Mouse (Mus musculus) intestine, postnatal 0 days (tissue): ENCODE results near the gene Pigf. TPM values are rescaled to one million over a fixed set of nuclear protein-coding genes. Genes with fewer than 3 reads are reported as not detected.

Source experiments
- ATAC-seq: fragments of 200-750 bp; cut with Nextera tagmentation; 2 replicates; pipeline ENCODE4 v1.8.0; 2017; ENCODE audit warnings: mild to moderate bottlenecking, moderate TSS enrichment, moderate library complexity
- H3K27ac ChIP-seq: fragments of 300-500 bp; sonication (generic); 2 replicates; pipeline ENCODE4 v1.5.1; 2014; ENCODE audit warnings: mild to moderate bottlenecking, low read depth, low read length, moderate library complexity
- H3K27me3 ChIP-seq: fragments of 300-500 bp; sonication (generic); replicated peaks from 2 replicates; pipeline ENCODE4 v1.6.1; 2014; ENCODE audit warnings: low read length, mixed read lengths; ENCODE audit not compliant: control insufficient read depth, insufficient read depth
- H3K36me3 ChIP-seq: fragments of 300-500 bp; sonication (generic); 2 replicates; pipeline ENCODE4 v1.6.1; 2014; ENCODE audit warnings: mild to moderate bottlenecking, moderate library complexity; ENCODE audit not compliant: control insufficient read depth, insufficient read depth
- H3K4me1 ChIP-seq: fragments of 300-500 bp; sonication (generic); replicated peaks from 2 replicates; pipeline ENCODE4 v1.6.1; 2014; ENCODE audit warnings: antibody characterized with exemption, low read length, mixed read lengths; ENCODE audit not compliant: control insufficient read depth, insufficient read depth
- H3K4me2 ChIP-seq: fragments of 300-500 bp; sonication (generic); replicated peaks from 2 replicates; pipeline ENCODE4 v1.6.1; 2014; ENCODE audit warnings: low read depth, mild to moderate bottlenecking, moderate library complexity
- H3K4me3 ChIP-seq: fragments of 300-500 bp; sonication (generic); 2 replicates; pipeline ENCODE4 v1.5.1; 2014; ENCODE audit warnings: low read depth, low read length
- H3K9ac ChIP-seq: fragments of 300-500 bp; sonication (generic); 2 replicates; pipeline ENCODE4 v1.6.1; 2014; ENCODE audit warnings: mild to moderate bottlenecking, low read depth, low read length
- H3K9me3 ChIP-seq: fragments of 300-500 bp; sonication (generic); 2 replicates; pipeline ENCODE4 v1.6.1; 2016; ENCODE audit warnings: mixed run types; ENCODE audit not compliant: control insufficient read depth
- CTCF ChIP-seq: sonication (generic); IDR thresholded peaks from 2 replicates; pipeline ENCODE4 v1.5.1; 2016; ENCODE audit warnings: low read depth, mild to moderate bottlenecking, control low read depth, antibody characterized with exemption, moderate library complexity
- WGBS: fragments of 180-500 bp; shearing (Covaris S2); extraction: QIAGEN DNeasy Blood & Tissue Kit; methylation state at CpG from one replicate; pipeline ENCODE4 v1.1.7; 2014; 5-methylcytosine and 5-hydroxymethylcytosine counted together
- polyA plus RNA-seq: library from polyadenylated mRNA; unstranded; fragments of >200 nt; fragmentation: Nextera tagmentation; extraction: Ambion mirVana; gene quantifications from 2 replicates; pipeline ENCODE4 v1.2.1, GENCODE M21; 2015

Pigf gene
- polyA plus RNA-seq, 1 experiment from 2014 or later: 42.6 TPM

DNA sequence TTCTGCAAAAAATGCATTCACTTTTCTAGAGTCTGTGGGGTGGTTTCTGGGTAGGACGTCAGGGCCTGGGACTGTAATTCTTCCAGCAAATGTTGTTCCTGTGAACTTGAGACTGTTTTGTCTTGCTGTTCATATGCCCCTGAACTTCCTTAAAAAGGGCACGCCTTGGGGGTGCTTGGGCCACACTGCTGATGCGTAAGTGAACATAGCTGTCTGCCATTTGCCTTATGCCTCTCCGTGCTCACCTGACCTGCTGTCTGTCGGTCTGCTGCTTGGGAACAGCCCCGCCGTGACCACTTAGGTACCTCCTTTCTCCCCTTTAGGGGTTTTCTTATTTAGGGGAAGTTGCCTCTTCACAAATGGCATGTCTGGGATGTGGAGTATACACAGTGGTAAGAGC is 53.3 kb downstream of the Pigf start:
- Histone ChIP-seq H3K27me3 (no peaks in the 10 kb centered on the region), H3K9me3 (no peaks in the 10 kb centered on the region), H3K4me3 (no peak overlapping the region), H3K36me3 (peaks cover 26% of the 10 kb centered on the region), H3K4me1 (no peaks in the 10 kb centered on the region), H3K9ac (no peak overlapping the region), H3K27ac (no peak overlapping the region), H3K4me2 (no peak overlapping the region)
- TF ChIP-seq CTCF: no peak
- ATAC-seq: no peak
- 89% methylated on average over 7 of the region's 7 CpGs for WGBS

DNA sequence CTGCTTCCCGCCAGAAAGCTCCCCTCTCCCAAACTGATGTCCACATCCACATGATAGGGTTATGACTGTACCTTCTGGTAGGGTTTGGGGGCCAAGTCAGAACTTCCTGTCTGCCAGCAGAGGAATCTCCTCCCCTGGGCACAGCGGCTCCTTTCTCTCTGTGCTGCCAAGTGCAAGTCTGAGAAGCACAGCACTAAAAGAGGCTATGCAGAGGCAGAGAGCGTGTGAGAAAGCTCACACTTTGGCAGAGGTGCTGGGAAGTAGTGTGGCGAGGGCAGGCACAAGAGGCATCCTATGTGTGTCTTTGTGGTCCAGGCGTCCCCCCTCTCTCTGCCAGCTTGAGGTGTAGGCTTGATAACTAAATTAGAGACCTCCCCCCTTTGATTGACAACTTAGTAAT is 54.2 kb downstream of the Pigf start:
- H3K9ac ChIP-seq: no peak overlapping the region
- WGBS: 83% methylated on average over 5 of the region's 5 CpGs
- no peaks in the 10 kb centered on the region for H3K27me3 ChIP-seq
- no peak overlapping the region for H3K27ac ChIP-seq
- peaks cover 21% of the 10 kb centered on the region for H3K36me3 ChIP-seq
- no peak overlapping the region for H3K4me3 ChIP-seq
- H3K4me2 ChIP-seq: no peak overlapping the region
- TF ChIP-seq CTCF: no peak
- no peaks in the 10 kb centered on the region for H3K9me3 ChIP-seq
- no peaks in the 10 kb centered on the region for H3K4me1 ChIP-seq
- no peak for ATAC-seq

DNA sequence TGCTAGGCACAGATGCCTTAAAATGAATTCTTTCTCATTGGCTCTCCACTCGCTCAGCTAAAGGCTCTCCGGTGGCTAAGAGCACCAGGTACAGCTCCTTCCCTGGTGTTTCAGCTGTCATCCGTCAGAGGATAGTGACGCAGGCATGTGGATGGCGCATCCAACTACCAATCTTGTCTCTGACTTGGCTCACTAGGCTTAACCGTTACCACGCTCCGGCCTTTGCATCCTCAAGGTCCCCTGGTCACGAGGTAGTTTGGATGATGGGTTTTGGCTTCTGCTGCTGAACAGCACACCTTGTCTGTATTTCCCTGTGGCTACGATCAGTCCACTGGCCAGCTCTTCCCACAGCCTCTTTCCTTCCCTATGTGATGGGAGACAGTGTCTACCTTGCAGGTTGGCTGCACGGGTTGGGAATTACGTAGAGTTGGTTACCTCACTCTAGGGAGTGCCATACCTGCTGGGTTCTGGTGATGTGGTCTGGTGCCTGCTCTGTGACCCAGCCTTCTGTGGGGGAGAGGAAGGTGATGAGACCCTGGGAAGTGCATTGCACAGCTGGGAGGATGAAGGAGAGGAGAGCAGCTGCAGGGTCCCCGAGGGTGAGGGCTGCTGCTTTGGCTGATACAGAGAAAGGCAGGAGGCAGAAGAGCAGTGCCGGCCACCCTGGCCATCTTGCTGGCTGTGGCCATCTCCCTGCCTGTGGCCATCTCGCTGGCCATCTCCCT is 55.0 kb downstream of the Pigf start:
- no peak overlapping the region for H3K9ac ChIP-seq
- no peaks in the 10 kb centered on the region for H3K27me3 ChIP-seq
- 0 out of 2 replicates have a peak, but pooled peaks cover 2% of the 10 kb centered on the region for H3K4me1 ChIP-seq
- H3K36me3 ChIP-seq: peaks cover 20% of the 10 kb centered on the region
- no peaks in the 10 kb centered on the region for H3K9me3 ChIP-seq
- 93% methylated on average over 15 of the region's 15 CpGs for WGBS
- TF ChIP-seq CTCF: no peak
- no peak for ATAC-seq
- no peak overlapping the region for H3K27ac ChIP-seq
- H3K4me3 ChIP-seq: no peak overlapping the region
- H3K4me2 ChIP-seq: no peak overlapping the region

DNA sequence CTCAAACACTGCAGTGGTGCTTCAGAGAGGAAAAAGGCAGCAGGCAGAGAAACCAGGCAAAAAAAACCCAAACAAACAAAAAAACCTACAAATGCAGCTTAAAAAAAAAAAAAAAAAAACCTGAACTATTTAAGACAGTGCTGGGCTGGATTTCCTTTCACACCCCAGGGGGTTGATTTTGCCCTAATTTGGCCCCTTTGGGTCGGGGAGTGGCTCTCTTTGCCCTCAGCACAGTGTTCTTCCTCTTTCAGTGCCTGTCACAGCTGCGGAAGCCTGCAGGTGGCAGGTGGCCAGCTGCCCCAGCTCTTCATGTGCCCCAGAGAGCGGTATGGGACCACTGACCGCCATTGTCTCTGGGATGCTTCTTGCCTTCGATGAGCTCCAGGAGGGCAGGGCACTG is 55.6 kb downstream of the Pigf start:
- no peak for TF ChIP-seq CTCF
- no peak for ATAC-seq
- H3K4me2 ChIP-seq: no peak overlapping the region
- no peaks in the 10 kb centered on the region for H3K27me3 ChIP-seq
- H3K27ac ChIP-seq: no peak overlapping the region
- H3K4me3 ChIP-seq: no peak overlapping the region
- peaks cover 20% of the 10 kb centered on the region for H3K36me3 ChIP-seq
- 72% methylated on average over 5 of the region's 5 CpGs for WGBS
- no peak overlapping the region for H3K9ac ChIP-seq
- H3K9me3 ChIP-seq: no peaks in the 10 kb centered on the region
- 0 out of 2 replicates have a peak, but pooled peaks cover 3% of the 10 kb centered on the region for H3K4me1 ChIP-seq

DNA sequence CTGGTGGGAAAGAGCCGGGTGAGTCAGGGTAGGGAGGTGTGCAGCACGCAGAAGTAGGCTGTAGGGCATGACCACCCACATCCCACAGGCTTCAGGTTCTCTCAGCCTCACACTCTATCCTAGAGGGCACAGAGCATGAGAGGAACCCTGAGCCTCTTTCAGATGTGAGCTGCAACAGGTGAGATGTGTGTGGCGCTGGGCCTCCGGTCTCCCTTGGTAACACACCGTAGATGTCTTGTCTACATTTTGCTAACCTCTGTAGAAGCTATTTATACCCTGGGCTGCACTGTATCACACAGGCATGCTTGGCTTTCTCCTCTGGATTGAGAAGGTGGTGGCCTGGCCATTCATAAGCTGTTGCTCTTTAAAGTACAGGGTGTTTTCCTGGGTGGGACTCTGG is 56.6 kb downstream of the Pigf start:
- H3K9me3 ChIP-seq: no peaks in the 10 kb centered on the region
- H3K4me1 ChIP-seq: 0 out of 2 replicates have a peak, but pooled peaks cover 3% of the 10 kb centered on the region
- no peaks in the 10 kb centered on the region for H3K27me3 ChIP-seq
- no peak for ATAC-seq
- peaks cover 14% of the 10 kb centered on the region for H3K36me3 ChIP-seq
- no peak overlapping the region for H3K4me2 ChIP-seq
- no peak for TF ChIP-seq CTCF
- H3K9ac ChIP-seq: no peak overlapping the region
- no peak overlapping the region for H3K4me3 ChIP-seq
- WGBS: 85% methylated on average over 5 of the region's 5 CpGs
- no peak overlapping the region for H3K27ac ChIP-seq

DNA sequence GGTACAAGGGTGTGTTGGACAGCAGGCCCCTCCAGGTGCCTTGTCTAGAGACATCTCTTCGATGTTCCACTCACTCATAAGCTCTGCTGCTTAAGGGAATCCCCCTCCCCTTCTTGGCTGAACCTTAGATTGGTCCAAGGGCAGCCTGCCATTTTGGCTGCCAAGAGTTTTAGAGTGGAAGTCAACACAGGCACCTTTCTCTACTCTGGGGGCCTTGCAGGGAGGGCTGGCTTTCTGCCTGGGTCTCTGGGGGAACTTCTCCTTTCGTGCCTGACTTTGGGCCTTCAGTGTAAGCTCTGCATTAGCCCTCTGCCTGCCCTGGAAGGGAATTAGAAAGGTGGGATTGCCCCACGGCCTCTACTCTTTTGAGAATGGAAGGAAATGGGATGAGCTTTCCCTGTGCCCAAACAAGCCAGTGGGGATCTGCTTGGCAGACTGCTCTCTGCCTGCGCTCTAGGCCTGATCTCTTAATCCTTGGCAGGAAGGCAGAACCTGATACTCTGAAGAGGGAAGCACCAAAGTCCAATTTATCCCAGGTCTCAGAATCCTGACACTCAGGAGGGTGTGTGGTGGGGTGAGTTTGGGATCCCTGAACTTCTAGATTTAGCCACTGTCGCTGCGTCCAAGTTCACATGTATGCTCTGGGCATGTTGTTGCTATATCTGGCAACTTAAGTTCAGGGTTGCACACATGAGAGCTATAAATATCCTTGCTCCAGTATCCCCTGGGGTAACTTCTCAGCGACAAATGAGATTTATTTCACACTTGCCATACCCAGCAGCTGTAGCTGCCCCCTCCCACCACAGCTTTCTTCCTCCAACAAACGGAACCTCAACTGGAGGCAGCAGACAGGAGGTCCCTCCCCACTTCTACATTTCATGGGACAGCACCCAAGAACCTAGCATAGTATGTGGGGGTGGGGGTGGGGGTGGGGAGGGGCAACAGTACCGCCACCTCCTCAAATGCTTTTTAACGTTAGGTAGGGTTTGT is 57.4 kb downstream of the Pigf start:
- no peak for TF ChIP-seq CTCF
- Histone ChIP-seq H3K9ac (no peak overlapping the region), H3K4me3 (no peak overlapping the region), H3K27me3 (no peaks in the 10 kb centered on the region), H3K4me1 (0 out of 2 replicates have a peak, but pooled peaks cover 3% of the 10 kb centered on the region), H3K9me3 (no peaks in the 10 kb centered on the region), H3K27ac (no peak overlapping the region), H3K4me2 (no peak overlapping the region), H3K36me3 (peaks cover 12% of the 10 kb centered on the region)
- no peak for ATAC-seq
- WGBS: 85% methylated on average over 10 of the region's 10 CpGs
